Mouse (Mus musculus): Measurements from ENCODE around the gene Elovl2.
"Not testable (repeated sequence)": the region's sequence is repeated elsewhere in the genome, so short reads cannot be mapped to it uniquely, and the experiment has no call there.

The Elovl2 gene

DNA sequence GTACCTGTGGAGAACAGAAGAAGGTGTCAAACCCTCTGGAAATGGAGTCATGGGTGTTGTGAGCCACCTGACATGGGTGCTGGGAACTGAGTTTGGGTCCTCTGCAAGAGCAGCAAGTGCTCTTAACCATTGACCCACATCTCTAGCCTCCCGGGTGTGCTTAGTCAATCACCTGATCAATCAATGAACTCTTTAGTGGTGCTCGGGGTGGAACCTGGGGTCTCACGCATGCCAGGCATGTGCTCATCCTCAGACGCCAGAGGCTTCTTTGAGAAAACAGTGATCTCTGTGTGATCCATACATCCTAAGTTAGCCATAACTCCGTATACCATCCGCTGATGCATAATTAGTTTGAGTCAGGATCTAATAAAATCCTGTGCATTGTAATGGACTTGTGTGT lies 15.0 kb upstream of the Elovl2 start:
- DNase-seq (ENCODE audit: low read depth, low spot score) = no peak

DNA sequence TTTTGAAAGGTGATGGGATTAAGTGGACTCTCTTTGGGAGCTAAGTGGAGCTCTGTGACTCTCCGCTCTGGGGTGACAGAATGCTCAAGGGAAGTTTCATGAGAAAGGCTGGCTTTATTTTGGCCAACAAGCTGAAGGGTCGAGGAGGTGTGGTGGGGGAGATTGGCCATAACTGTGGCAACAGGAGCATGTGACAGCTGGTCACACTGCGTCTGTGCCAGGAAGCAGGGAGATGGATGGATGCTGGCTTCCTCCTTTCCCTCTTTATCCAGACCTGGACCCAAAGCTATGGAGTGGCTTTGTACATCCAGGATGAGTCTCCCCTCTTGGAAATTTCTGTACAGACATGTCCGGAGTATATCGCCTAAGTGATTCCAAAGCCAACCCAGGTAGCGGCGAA lies 13.0 kb upstream of the Elovl2 start:
- DNase-seq (ENCODE audit: low read depth, low spot score) = no peak

DNA sequence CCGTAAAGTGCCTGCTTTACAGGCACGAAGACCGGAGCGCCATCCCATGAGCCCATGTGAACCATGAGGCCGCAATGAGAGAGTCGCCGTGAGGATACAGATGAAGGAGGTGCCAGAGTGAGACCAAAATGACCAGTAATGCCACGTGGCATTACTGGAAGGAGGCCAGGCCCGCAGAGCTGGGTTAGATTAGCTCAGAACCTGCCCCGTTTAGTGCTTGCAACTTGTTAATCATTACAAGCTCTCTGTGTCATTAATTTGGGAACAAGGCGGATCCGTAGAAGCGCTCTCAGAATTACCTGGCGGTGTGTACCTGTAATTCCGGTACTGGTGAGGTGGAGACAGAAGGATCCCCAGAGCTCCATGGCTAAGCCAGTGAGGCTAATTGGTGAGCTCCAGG lies 12.0 kb upstream of the Elovl2 start:
- peak; percentile 18 for DNase-seq (ENCODE audit: low read depth, low spot score)

DNA sequence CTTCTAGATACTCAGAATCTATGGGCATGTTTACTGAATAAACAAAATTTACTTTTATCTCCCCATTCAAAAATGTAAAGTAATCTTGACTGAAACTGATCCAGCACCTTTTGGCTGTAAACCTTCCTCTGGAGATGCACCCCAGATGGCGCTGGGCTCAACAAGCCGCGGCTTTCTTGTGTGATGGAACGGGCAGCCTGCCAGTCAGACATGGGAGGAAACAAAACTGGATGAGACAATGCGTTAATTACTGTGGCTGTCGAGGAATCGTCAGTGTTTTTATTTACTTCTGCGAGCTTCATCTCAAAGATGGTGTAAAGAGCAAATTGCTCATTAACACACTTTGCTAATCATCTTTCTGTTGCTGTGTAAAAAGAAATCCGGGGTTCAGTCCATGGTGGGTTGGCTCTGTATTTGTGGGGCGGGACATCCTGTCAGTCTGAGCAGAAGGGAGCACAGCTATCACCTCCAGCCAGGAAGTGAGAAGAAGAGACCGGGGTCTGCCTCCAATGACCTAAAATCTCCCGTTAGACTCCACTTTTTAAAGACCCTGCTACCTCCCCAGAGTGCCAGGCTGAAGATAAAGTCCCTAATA lies 11.3 kb upstream of the Elovl2 start:
- DNase-seq (ENCODE audit: low read depth, low spot score) = peak; percentile 38

DNA sequence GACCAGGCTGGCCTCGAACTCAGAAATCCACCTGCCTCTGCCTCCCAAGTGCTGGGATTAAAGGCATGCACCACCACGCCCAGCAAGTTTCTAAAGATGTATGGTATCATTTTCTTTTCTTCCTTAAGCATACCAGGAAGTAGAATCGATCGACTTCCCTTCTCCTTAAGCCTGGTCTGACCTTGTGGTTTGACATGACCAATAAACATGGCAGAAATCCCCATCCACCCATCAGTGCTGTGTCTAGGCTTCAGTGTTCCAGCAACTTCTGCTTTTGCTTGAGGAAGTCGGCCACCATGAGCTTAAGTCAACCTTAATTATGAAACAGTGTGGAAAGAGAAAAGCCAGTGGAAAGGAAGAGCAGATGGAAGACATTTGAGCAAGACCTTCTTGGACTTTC lies 10.1 kb upstream of the Elovl2 start:
- no peak for DNase-seq (ENCODE audit: low read depth, low spot score)

DNA sequence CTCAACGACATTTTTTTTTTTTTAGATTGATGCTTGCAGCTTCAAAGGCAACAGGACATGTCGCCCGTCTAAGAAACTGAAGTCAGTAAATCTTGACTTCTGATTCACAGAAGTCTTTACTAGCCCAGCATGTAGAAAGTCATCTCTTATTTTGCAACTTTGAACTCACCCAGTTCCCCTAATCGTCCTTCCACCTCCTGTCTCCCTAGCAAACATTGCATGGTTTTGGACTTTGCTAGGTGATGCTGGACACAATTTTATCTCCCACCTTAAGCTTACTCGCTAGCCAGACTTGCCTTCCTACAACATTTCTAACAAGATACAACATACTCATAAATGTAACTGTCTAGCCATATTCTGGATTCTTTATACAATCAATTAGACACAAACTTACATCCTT lies 7.9 kb upstream of the Elovl2 start:
- DNase-seq (ENCODE audit: low read depth, low spot score) = no peak

DNA sequence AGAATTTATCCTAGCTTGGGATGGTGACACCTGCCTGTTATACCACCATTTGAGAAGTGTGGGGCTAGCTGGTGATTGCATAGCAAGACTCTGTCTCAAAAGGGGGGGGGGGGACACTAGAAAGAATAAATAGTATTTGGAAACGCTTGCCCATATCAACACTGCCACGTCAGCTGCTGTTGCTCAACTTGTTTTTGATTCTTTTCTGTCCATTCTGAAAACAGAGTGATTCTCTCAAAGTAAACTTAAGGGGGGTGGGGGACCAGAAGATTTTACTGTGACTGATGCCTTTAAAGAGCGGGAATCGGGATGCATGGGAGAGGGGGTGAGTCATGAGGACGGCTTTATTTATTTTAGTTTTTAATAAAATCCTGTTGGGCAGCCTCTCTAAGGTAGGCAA lies 6.3 kb upstream of the Elovl2 start:
- DNase-seq (ENCODE audit: low read depth, low spot score) = no peak

DNA sequence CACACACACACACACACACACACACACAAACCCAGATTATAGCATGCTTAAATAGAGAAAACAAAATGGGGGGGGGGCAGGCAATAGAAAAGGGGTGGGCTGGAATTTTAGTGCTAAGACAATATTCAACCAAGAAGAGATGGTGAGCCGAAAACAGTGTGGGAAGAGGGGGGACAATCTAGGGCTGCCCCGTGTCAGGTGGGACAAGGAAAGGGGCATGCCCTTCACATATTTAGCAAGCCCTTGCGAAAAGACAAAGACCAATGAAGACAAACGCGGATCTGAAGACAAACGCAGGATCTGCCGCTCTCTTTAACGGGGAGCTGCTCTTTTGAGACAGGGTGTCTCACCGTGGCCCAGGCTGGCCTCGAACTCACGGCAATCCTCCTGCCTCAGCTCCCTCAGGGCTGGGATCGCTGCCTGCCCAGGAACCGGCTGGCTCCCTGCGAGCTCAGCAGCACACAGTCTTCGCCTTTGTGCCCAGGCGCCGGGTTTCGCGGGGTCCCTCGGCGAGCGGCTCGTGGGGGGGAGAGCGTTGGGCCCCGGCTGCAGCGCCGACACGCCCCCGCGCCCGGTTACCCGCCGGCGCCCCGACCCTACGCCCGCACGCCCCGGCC lies 410 bp downstream of the Elovl2 start:
- DNase-seq (ENCODE audit: low read depth, low spot score) = peak; percentile 71

DNA sequence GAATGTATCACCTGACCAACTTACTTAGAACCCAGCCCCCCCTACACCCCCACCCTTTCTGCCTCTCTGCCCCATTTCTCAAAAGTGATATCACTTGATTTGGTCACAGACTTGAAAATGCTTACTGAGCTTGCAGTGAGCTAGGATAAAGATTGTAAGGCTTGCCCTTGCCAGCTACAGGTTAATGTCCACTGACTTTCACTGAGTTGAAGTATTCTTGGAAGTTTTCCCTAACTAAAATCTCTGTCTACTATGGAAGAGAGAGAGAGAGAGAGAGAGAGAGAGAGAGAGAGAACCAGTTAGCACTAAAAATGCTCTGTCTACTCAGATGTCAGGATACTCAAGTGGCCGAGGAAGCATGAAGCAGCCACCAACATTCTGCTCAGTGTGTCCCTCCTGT lies 1.1 kb downstream of the Elovl2 start:
- no peak for DNase-seq (ENCODE audit: low read depth, low spot score)

DNA sequence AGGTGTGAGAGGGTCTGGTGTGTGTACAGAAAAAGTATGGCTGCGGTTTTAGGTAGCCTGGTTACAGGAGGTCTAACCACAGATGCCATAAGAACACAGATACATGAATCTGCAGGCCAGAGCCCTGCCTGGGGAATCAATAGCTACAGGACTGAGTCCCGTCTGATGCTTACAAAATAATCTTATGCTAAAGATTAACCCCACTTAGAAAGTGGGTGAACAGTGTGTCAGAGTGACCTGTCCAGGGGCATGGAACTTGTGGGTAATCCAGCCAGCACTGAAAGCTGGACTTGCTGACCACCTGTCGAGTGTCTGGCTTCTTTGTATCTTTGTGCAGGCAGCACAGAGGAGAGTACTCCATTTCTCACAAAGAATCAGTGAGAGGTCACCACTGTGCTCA lies 4.0 kb downstream of the Elovl2 start:
- no peak for DNase-seq (ENCODE audit: low read depth, low spot score)

DNA sequence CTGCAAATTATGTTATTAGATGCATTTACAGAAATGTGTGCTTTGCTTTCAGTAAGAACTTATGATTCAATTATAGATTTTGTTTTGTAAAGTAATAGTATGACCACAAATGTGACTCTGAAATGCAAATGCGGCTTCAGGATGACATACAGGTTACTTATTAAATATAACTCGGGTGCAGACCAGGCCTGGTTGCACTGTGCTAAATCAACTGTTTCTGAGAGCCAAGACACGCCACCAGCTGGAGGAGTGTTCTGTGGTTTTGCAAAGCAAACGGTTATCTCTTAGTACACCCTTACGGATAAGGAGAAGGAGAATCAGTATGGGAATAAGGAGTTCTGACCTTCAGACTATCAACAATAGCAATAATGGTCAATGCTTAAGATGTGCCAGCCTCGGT lies 4.5 kb downstream of the Elovl2 start:
- DNase-seq (ENCODE audit: low read depth, low spot score) = no peak

DNA sequence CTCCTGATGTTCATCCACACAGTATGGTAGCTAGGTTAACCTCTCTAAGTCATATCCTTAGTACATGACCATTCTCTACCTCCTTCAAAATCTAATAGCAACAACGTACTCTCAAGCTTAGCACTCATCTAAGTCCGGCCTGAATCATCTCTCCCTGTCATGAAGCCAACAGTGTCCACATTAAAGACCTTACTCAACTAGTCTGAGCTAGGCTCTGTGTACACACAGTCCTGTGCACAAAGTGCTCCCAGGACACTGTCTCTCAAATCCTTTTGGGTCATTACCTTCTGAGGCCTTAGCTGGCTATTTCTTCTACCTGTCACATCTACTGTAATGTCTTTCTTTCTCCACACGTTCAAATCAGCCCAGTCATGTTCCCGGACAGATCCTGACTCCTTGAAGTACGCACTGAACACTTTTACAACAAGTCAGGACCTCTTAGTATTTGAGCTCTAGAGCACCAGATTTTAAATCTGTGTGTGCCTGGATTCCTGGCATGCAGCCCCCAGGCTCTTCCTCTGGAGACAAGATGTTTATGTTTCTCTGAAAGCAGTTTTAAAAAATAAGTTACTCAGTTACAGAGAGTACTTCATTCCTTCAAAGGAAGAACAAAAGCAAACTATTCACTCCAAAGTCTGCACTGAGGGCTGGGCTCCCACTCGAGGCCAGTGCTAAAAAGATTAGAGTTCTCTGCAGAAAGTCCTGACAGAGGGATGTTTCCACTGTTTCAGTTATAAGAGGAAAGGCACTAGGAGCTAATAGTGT lies 7.5 kb downstream of the Elovl2 start:
- DNase-seq (ENCODE audit: low read depth, low spot score) = no peak

DNA sequence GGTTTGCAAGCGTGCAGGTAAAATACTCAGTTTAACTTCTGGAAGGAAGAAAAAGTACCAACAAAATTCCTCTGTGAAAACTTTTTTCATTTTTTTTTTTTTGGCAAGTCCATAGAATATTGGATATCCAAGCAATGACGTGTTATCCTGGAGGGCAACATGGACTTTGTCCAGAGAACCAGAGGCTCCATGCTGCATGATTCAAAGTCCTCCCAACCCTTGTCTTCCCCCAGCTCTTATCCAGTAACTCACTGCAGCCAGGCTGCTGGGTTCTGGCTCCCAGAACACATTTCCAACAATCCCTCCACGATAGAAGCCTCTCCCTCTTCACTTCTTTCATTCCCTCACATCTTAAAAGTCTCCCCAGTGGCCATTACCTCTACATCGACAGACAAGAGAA lies 8.9 kb downstream of the Elovl2 start:
- DNase-seq (ENCODE audit: low read depth, low spot score) = no peak

DNA sequence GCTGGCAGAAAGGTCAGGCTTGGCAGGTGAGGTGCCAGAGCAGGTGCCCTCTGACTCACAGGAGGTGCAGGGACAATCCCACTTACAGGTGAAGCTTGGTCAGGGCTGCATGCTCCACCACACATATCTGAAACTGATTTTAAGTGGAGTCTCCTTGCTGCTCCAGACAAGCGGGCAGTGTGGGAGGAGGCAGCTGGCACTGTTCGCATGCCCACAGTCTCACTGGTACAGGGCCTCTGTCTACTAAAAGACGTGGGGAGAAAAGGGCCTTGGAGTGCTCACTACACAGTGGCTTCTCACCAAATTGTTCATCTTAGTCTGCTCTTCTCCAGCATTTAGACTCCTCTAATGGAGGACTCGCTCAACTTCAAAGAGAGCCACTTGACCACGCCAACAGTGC lies 14.0 kb downstream of the Elovl2 start:
- no peak for DNase-seq (ENCODE audit: low read depth, low spot score)

DNA sequence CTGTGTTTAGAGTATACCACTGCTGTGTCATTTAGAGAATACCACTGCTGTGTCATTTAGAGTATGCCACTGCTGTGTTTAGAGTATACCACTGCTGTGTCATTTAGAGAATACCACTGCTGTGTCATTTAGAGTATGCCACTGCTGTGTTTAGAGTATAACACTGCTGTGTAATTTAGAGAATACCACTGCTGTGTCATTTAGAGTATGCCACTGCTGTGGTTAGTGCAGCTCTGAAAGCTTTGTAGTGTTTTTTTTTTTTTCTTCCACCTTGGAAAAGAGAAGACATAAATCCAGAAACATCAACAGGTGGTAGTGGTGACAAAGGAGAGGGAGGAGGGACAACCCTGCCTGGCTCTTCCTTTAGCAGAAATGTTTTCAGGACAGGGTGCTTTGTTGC lies 14.6 kb downstream of the Elovl2 start:
- not testable (repeated sequence) for DNase-seq (ENCODE audit: low read depth, low spot score)

DNA sequence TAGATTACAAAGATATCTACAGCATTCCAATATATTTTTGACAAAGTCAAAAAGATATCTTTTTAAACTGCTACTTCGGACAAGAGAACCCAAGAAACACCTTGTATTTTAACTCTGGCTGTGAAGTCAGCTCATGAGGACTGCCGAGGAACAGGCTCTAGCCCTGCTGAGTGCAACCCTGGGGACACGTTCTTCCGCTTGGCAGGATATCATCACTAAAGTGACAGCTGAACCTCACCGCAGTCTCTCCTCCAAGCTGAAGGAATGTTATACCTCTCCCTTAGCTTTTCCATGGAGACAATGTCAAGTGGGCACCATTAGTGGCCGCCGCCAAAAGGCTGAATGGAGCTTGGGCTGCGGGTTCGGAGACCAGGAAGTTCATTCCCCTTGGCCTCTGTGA lies 16.5 kb downstream of the Elovl2 start:
- no peak for DNase-seq (ENCODE audit: low read depth, low spot score)

DNA sequence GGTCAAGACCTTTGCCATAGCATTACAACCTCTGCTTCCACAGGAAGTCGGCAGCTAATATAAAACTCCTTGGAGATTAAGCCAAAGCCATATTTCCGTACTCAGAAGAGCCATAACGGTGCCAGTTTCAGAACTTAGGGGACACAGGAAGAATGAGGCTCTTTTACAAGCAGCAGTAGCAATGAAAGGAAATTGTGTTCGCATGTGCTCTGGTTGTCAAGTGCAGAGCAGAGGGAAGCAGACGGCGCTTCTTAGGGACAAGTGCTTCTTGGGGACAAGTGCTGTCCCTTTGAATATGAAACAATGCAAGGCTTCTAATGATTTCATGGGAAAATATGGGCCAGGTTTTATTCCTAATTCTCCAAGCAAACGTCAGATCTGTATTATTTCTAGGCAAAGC lies 16.9 kb downstream of the Elovl2 start:
- DNase-seq (ENCODE audit: low read depth, low spot score) = no peak

DNA sequence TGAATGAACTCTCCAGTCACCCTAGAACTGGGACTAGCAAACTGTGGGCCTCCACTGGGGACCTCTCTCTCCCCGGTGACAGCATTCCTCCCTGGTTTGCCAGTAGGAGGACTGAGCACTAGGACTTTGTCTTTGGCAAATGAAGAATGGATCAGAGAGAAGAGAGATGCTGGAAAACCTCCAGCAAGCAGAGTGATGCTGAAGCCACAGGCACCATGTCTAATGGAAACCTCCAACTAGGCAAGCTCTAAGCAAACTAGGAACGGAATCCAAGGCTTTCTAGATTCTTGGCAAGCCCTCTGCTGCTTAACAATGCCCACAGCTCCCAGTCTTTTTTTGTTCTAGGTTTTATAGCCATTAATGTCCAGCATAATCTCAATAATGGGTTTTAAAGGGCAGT lies 19.3 kb downstream of the Elovl2 start:
- no peak for DNase-seq (ENCODE audit: low read depth, low spot score)

DNA sequence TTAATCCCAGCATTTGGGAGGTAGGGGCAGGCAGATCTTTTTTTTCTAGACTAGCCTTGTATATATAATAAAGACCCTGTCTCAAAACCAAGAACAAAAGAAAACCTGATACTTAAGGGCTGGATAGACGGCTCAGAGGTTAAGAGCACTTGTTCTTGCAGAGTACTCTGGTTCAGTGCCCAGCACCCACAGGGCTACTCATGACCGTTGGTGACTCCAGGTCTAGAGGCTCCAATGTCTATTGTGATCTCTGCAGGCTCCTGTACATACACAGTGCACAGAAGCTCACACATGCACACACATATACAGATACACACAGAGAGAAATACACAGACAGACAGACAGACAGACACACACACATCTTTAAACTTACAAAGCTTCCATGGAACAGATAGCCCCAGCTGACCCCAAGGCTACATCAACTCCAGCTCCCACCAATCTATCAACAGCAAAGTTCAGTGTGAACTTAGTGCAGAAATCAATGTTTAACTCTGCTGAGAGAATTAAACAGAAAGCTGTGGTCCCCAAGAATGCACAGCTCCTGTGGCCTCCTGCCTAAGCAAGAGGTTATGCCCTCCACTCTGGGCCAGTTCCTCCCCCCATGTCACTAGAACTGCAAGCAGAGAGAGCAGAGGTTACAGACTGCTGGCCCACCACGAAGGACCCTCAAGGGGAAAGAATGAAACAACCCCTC lies 24.4 kb downstream of the Elovl2 start:
- DNase-seq (ENCODE audit: low read depth, low spot score) = no peak

DNA sequence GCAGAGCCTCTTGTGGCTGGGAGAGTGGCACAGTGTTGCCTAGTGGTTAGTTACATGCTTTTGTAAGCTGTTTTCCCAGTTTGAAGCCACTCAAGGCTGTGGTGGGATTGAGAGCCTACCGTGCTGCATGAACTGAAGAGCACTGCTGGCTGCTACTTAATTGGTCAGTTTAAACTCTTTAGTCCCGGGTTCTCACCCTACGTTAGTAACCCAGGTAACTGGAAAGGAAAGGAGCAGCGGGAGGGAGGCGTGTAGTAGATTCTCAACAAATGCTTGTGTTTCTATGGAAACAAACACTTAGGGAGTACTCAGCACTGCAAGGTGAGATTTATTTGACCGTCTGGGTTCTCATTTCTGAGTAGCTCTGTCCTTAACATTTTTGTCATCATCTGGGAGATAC lies 32.3 kb downstream of the Elovl2 start:
- peak; percentile 81 for DNase-seq (ENCODE audit: low read depth, low spot score)

DNA sequence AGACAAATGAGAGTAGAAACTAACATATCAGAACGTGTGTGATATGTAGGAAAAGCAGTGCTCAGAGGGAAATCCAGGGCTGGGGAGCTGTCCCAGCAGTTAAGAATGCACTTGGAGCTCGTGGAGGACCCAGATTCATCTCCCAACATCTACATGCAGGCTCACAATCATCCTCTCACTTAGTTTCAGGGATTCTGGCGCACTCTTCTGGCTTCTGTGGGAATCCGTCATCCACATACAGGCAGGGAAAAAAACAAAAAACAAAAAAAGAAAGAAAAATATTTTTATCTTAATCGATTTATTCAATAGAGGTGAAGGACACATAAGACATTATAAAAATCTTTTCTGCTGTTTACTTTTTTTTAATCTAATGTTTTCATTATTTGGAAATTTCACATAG lies 61.8 kb downstream of the Elovl2 start:
- no peak for DNase-seq (ENCODE audit: low read depth, low spot score)

DNA sequence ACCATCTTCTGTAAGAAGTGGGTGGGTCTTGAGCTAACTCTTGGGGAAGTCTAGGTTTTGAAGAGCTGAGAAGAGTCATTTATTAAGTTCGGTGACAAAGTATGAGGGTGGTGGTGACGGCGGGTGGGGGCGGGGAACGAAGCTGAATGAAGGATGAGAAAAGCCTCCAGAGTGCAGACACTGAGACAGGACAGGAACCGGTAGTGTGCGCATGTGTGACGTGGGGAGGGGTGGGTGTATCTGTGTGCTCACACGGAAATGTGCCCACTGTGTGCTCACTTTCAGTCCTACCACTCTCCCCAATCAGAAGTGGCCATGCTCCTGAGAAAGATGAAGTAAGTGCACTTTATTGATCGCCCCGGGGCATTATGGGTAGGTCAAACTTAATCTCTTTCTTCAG lies 67.1 kb downstream of the Elovl2 start:
- DNase-seq (ENCODE audit: low read depth, low spot score) = peak; percentile 79

DNA sequence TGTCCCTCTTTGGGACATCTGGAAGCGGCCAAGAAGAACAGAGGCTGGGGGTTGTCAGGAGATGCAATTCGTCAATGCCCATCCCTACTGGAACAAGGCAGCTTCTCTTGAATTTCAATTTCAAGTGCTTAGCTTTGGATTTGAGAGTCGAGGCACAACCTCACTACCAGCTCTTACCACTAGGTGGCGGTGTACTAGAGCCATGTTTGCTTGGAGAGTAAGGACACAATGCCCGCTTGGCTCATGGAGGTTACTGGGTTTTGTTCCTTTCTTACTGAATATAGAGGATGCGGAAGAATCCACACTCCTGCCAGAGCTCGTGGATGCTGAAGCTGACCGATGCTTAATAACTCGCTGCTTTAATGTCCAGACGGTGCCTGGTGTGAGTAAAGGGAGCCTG lies 73.9 kb downstream of the Elovl2 start:
- DNase-seq (ENCODE audit: low read depth, low spot score) = peak; percentile 95

All from R1 (cell line).